Mouse (Mus musculus) olfactory bulb, adult 2 months (tissue): ENCODE measurements around the gene Mrpl14.

Experiments
- CTCF ChIP-seq: fragments of 200-500 bp; IDR thresholded peaks from 2 replicates; pipeline ENCODE4 v1.5.1; 2012; ENCODE audit warnings: low read depth, mild to moderate bottlenecking, low read length, moderate library complexity; ENCODE audit not compliant: insufficient read depth
- POLR2A ChIP-seq: fragments of 200-500 bp; IDR thresholded peaks from 2 replicates; pipeline ENCODE4 v1.6.1; 2012; ENCODE audit warnings: mild to moderate bottlenecking, low read depth, low read length, moderate library complexity; ENCODE audit not compliant: insufficient read depth

- TF ChIP-seq CTCF = no peak
- TF ChIP-seq POLR2A = no peak
Observed at GRCm38 (mm10) chr17:45707376-45707775, 21.3 kb downstream of the Mrpl14 start.
